Mouse (Mus musculus): ENCODE data around the gene Ranbp17. TPM values are rescaled to one million over a fixed set of nuclear protein-coding genes. Genes with fewer than 3 reads are reported as not detected.

The Ranbp17 gene
- total and polyA plus RNA-seq, 3 experiments: 0.09 TPM; not detected in 2

GRCm38 (mm10) chr11:33162211-33162997, 351.1 kb downstream of the Ranbp17 start (continued):
- TF ChIP-seq CHD1 (IDR thresholded peaks at IDR 0.05; ENCODE audit: low read depth, low read length): peak; percentile 82; the same call in 1 of the 2 replicates
- peak; percentile 61 for TF ChIP-seq USF2 (conservative IDR thresholded peaks at IDR 0.05; ENCODE audit: low read depth, low read length)
- peak; percentile 13 for TF ChIP-seq POLR2A (IDR thresholded peaks at IDR 0.05; ENCODE audit: low read depth, low read length)
- 0 out of 2 replicates have a peak, but pooled peaks have one; percentile 17 for TF ChIP-seq TCF12 (IDR thresholded peaks at IDR 0.05; ENCODE audit: low read depth, low read length)
- TF ChIP-seq SMC3 (IDR thresholded peaks at IDR 0.05; ENCODE audit: low read depth, low read length): no peak

Other genes starting within 250 kb of the Ranbp17 start
- gene Gm12117, start 237.0 kb downstream of the Ranbp17 start, total RNA-seq (2012; rRNA removed): not detected in 2 replicates
- not detected in 2 replicates for gene Gm12117, start 237.0 kb downstream of the Ranbp17 start, total RNA-seq (2014; rRNA removed)
- gene Gm12117, start 237.0 kb downstream of the Ranbp17 start, polyA plus RNA-seq (2012; ENCODE audit: insufficient read length, low read depth): 0.46 and 0.89 TPM in 2 replicates
- not detected in 2 replicates for gene Gabrp, start 65.2 kb upstream of the Ranbp17 start, total RNA-seq (2012; rRNA removed)
- gene Gabrp, start 65.2 kb upstream of the Ranbp17 start, total RNA-seq (2014; rRNA removed): 0.08 TPM in 2 replicates
- not detected in 2 replicates for gene Gabrp, start 65.2 kb upstream of the Ranbp17 start, polyA plus RNA-seq (2012; ENCODE audit: insufficient read length, low read depth)
- gene D130052B06Rik, start 85.6 kb upstream of the Ranbp17 start, total RNA-seq (2012; rRNA removed): not detected in 2 replicates
- gene D130052B06Rik, start 85.6 kb upstream of the Ranbp17 start, total RNA-seq (2014; rRNA removed): not detected in 2 replicates
- not detected in 2 replicates for gene D130052B06Rik, start 85.6 kb upstream of the Ranbp17 start, polyA plus RNA-seq (2012; ENCODE audit: insufficient read length, low read depth)